Mouse (Mus musculus) E14TG2a.4 (cell line): Measurements from ENCODE around the gene Pdcl2.

Experiments used
- H3K27me3 ChIP-seq: 2 replicates; pipeline ENCODE4 v1.6.1; 2014; ENCODE audit warnings: low read length, control low read depth; ENCODE audit not compliant: insufficient read depth
- H3K36me3 ChIP-seq: 2 replicates; pipeline ENCODE4 v1.6.1; 2014; ENCODE audit warnings: low read length, control low read depth; ENCODE audit not compliant: insufficient read depth
- H3K4me1 ChIP-seq: replicated peaks from 2 replicates; pipeline ENCODE4 v1.6.1; 2014; ENCODE audit warnings: low read depth, low read length, control low read depth
- H3K4me3 ChIP-seq: replicated peaks from 2 replicates; pipeline ENCODE4 v1.5.1; 2014; ENCODE audit warnings: mild to moderate bottlenecking, low read length
- H3K9me3 ChIP-seq: 2 replicates; pipeline ENCODE4 v1.6.1; 2014; ENCODE audit warnings: low read length, control low read depth
- CTCF ChIP-seq: conservative IDR thresholded peaks from 2 replicates; pipeline ENCODE4 v1.5.1; 2014; ENCODE audit warnings: low read length
- NANOG ChIP-seq: IDR thresholded peaks from 2 replicates; pipeline ENCODE4 v1.6.1; 2014; ENCODE audit warnings: borderline replicate concordance, low read length, mixed read lengths
- POU5F1 ChIP-seq: IDR thresholded peaks from 2 replicates; pipeline ENCODE4 v1.6.1; 2014; ENCODE audit warnings: low read length, borderline replicate concordance

The Pdcl2 gene

DNA sequence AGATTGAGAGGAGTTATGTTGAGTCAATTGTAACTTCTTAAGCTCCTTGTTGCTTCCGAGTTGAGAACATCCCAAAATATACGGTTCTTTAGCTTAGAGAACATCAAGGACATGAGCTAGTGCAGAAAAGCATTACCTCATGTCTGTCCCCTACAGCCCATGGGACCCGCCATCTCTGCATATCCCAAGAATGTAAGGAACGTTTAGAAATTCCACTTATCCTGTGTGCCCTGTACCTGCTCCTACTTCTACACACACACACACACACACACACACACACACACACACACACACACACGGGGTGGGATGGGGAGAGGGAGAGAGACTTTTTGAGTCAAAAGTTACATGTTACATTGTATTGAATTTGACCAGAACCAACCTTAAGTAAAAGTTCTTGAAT is 20.6 kb upstream of the Pdcl2 start:
- no peak overlapping the region for H3K4me3 ChIP-seq
- no peaks in the 10 kb centered on the region for H3K27me3 ChIP-seq
- H3K4me1 ChIP-seq, result peaks cover 6% of the 10 kb centered on the region; the same call in 1 of the 2 replicates
- H3K36me3 ChIP-seq, result no peaks in the 10 kb centered on the region
- no peaks in the 10 kb centered on the region for H3K9me3 ChIP-seq
- no peak for TF ChIP-seq CTCF
- TF ChIP-seq NANOG, result no peak
- TF ChIP-seq POU5F1, result no peak

DNA sequence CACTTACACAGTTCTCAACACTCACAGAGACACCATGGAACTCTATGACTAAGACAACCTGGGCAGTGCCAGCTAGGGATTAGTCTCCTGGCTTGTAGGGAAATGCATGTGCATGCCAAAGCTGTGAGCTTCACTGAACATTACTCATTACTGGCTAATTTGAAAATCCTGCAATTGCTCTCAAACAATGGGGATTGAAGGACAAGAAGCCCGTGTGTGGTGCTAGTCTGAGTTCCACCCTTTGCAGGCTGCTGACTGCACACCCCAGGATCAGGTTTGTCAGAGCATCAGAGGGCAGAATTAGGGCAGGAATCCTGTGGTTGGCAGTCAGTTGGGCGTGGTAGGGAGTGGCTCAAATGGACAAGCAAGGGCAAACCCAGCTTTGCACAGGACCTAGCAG is 15.2 kb upstream of the Pdcl2 start:
- peaks cover 12% of the 10 kb centered on the region for H3K4me1 ChIP-seq
- no peaks in the 10 kb centered on the region for H3K27me3 ChIP-seq
- H3K4me3 ChIP-seq, result no peak overlapping the region
- no peaks in the 10 kb centered on the region for H3K9me3 ChIP-seq
- TF ChIP-seq NANOG (no peak), CTCF (no peak), POU5F1 (no peak)
- no peaks in the 10 kb centered on the region for H3K36me3 ChIP-seq

DNA sequence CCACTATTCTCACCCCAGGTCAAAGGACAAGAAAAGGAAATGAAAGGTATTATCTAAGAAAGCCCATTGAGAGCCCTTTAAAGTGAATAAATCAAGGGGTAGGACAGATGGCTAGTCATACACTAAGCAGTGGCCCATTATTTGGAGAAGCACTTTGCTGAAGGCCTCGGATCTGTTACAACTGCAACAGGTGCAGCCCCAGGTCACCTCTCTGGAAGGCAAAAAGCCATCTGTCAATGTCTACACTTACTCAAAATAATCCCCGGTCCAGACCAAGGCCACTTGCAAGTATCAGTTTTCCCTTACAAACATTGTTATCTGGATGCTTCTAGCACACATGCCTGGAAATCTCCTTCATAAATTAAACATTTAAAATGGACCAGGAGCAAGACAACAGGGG is 10.0 kb upstream of the Pdcl2 start:
- Histone ChIP-seq H3K4me3 (no peak overlapping the region), H3K27me3 (no peaks in the 10 kb centered on the region), H3K4me1 (peaks cover under 1% of the 10 kb centered on the region), H3K9me3 (no peaks in the 10 kb centered on the region), H3K36me3 (no peaks in the 10 kb centered on the region)
- TF ChIP-seq CTCF (no peak), POU5F1 (no peak), NANOG (no peak)

DNA sequence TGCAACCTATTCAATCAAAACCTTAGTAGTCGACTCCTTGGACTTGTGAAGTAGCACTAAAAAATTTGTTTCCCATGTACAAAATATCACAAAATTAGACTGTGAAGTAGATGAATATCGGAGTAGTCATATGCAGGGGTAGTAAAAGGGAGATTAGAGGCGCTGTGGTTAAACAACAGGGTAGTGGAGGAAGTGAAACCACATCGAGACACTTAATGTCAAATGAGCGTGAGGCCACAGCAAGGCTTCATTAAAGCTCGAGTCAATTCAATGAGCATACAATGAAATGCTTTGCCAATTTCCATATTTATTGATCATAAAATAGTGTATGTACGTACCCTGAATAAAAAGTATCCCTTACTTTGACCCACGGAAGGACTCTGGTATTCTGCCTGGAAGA is 6.1 kb upstream of the Pdcl2 start:
- no peaks in the 10 kb centered on the region for H3K9me3 ChIP-seq
- H3K36me3 ChIP-seq, result no peaks in the 10 kb centered on the region
- TF ChIP-seq NANOG (no peak), CTCF (no peak), POU5F1 (no peak)
- H3K27me3 ChIP-seq, result no peaks in the 10 kb centered on the region
- H3K4me3 ChIP-seq, result no peak overlapping the region
- peaks cover 6% of the 10 kb centered on the region for H3K4me1 ChIP-seq

DNA sequence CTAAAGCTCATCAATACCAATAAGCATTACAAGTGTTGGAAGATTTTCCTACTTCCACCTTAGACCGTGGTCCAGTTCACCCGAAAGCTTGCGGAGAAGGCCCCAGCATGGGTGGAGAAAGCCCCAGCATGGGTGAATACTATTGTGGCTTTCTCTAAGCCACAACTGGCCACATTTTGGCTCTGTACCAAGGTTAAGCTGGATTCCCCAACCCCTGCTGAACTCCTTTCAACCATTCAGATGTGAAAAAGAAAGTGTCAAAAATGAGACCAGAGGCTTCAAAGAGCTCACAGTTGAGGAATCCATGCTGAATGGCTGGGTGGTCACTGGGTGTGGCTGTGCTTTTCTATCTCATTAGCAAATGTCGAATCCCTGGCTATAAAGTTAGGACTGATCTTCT is 2.9 kb upstream of the Pdcl2 start:
- Histone ChIP-seq H3K4me3 (no peak overlapping the region), H3K9me3 (peaks cover 4% of the 10 kb centered on the region; the same call in 1 of the 2 replicates), H3K27me3 (no peaks in the 10 kb centered on the region), H3K36me3 (no peaks in the 10 kb centered on the region), H3K4me1 (peaks cover 20% of the 10 kb centered on the region)
- TF ChIP-seq POU5F1 (no peak), CTCF (no peak), NANOG (no peak)

DNA sequence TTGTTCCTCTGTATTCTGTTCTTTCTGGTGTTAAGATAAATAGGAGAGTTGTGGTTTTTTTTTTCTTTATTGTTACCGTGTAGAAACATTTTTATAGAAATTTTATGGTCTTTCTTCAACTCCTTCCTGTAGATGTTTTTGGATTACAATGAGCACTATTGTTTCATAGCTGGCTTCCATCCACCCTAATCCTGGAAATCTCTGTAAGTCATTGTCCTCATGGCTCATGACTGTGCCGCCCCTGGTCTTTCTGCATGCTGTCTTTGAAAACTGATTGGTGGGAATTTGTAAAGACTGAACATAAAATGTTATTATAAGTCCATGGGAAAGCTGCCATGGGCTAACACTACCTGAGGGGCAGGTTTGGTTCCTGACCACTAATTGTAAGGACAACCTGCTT is 3.7 kb downstream of the Pdcl2 start:
- peaks cover 46% of the 10 kb centered on the region for H3K4me1 ChIP-seq
- no peaks in the 10 kb centered on the region for H3K36me3 ChIP-seq
- TF ChIP-seq NANOG (no peak), CTCF (no peak), POU5F1 (no peak)
- no peak overlapping the region for H3K4me3 ChIP-seq
- peaks cover 4% of the 10 kb centered on the region; the same call in 1 of the 2 replicates for H3K9me3 ChIP-seq
- H3K27me3 ChIP-seq, result no peaks in the 10 kb centered on the region

DNA sequence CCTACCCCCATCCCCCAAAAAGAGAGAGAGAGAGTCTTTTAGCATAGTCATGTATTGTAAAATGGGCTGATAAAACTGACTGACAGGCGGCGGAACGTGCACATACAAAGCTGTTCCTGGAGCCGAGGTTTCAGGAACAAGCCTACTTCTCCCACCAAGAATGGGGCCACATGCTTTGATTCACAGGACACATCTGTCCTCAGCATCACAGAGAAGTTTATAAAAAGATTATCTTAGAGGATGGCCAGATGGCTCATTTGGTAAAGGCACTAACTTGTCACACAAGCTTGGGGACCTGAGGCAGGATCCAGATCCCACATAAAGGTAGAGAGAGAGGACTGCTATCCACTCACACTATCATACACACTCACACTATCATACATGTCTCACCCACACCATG is 5.8 kb downstream of the Pdcl2 start:
- H3K4me1 ChIP-seq, result peaks cover 51% of the 10 kb centered on the region
- no peaks in the 10 kb centered on the region for H3K36me3 ChIP-seq
- no peaks in the 10 kb centered on the region for H3K27me3 ChIP-seq
- H3K4me3 ChIP-seq, result no peak overlapping the region
- H3K9me3 ChIP-seq, result peaks cover 4% of the 10 kb centered on the region; the same call in 1 of the 2 replicates
- TF ChIP-seq NANOG, result no peak
- TF ChIP-seq CTCF, result no peak
- no peak for TF ChIP-seq POU5F1

DNA sequence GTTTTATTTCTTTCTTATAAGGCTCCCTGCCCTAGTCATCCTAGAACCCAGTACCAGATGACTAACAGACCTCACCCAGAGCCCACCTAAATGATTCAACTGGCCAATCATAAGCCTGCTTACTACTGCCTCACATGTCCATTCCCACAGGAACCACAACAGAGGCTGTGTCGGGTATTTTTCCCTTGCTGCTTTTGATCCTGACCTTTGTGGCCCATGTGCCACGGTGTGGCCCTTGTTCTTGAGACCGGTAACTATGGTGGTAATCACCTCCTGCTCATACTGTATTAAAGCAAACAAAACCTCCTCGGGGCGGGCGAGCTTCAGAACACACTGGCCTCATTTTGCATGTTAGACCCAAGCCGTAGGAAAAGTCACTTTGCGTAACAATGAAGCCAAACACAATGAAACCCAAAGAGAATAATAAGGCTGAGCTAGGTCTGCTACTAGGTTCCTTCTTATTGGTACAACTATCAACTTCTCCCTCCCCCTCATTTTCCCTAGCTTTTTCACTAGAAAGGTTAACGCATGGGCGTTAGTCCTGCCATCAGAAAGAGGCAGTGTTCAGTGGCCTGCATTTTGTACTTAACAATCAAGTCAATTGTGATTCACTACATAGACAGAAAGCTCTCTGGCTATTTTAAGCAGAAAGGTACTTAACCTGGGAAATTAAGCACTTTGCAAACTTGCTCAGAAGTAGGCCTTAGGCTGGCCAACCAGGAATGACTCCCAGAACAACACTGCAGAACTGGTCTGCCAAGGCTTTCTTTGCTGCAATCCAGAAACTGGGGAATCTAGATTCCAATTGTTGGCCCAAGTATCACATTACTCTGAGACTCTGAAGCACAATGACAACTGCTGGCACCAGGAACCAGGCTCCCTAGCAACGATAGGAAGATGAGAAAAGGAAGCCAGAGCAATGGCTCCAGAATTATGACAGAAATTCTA is 9.4 kb downstream of the Pdcl2 start:
- peak overlapping the region; percentile 30 for H3K4me3 ChIP-seq
- TF ChIP-seq NANOG, result peak; percentile 78
- TF ChIP-seq POU5F1, result peak; percentile 3; the same call in 1 of the 2 replicates
- no peak for TF ChIP-seq CTCF
- H3K9me3 ChIP-seq, result no peaks in the 10 kb centered on the region
- no peaks in the 10 kb centered on the region for H3K36me3 ChIP-seq
- H3K27me3 ChIP-seq, result no peaks in the 10 kb centered on the region
- H3K4me1 ChIP-seq, result peaks cover 49% of the 10 kb centered on the region
